ENCODE assay signal across 1 mouse cellular context in genomic region chr12:81873345-81873744, GRCm38 (mm10).
TF ChIP-seq lines count a peak whose summit lies in the region.

No protein-coding gene starts in this region.

TF ChIP-seq in CH12.LX, 34 proteins besides CTCF, POLR2A, EP300 and RAD21 (continued from another document):
- TF ChIP-seq ETS1 (conservative IDR thresholded peaks at IDR 0.05; ENCODE audit: low read depth, low read length) (no peak), USF2 (conservative IDR thresholded peaks at IDR 0.05; ENCODE audit: low read depth, low read length) (no peak), ZMIZ1 (IDR thresholded peaks at IDR 0.05; ENCODE audit: low read depth, low read length) (no peak), SMC3 (IDR thresholded peaks at IDR 0.05; ENCODE audit: low read depth, low read length) (no peak), MAFK (IDR thresholded peaks at IDR 0.05; ENCODE audit: insufficient replicate concordance, low read length) (no peak), GABPA (IDR thresholded peaks at IDR 0.05; ENCODE audit: insufficient replicate concordance, low read depth, low read length) (no peak), NELFE (IDR thresholded peaks at IDR 0.05; ENCODE audit: low read depth, low read length) (no peak), MAZ (IDR thresholded peaks at IDR 0.05; ENCODE audit: low read depth, low read length) (no peak), E2F4 (IDR thresholded peaks at IDR 0.05; ENCODE audit: insufficient replicate concordance, low read depth, low read length) (no peak), ZNF384 (IDR thresholded peaks at IDR 0.05; ENCODE audit: low read depth, low read length) (no peak), ELF1 (IDR thresholded peaks at IDR 0.05; ENCODE audit: low read depth, low read length) (no peak), MAX (IDR thresholded peaks at IDR 0.05; ENCODE audit: low read length) (no peak), IRF4 (IDR thresholded peaks at IDR 0.05; ENCODE audit: low read depth, low read length) (no peak), PAX5 (IDR thresholded peaks at IDR 0.05; ENCODE audit: low read length) (no peak), MEF2A (IDR thresholded peaks at IDR 0.05; ENCODE audit: borderline replicate concordance, low read depth, low read length) (no peak)
